Mouse (Mus musculus) olfactory bulb, adult 2 months (tissue): ENCODE measurements around the gene Sox13.

Experiments used
- CTCF ChIP-seq: fragments of 200-500 bp; IDR thresholded peaks from 2 replicates; pipeline ENCODE4 v1.5.1; 2012; ENCODE audit warnings: low read depth, mild to moderate bottlenecking, low read length, moderate library complexity; ENCODE audit not compliant: insufficient read depth
- POLR2A ChIP-seq: fragments of 200-500 bp; IDR thresholded peaks from 2 replicates; pipeline ENCODE4 v1.6.1; 2012; ENCODE audit warnings: mild to moderate bottlenecking, low read depth, low read length, moderate library complexity; ENCODE audit not compliant: insufficient read depth

GRCm38 (mm10) chr1:133471086-133471485 lies 46.9 kb upstream of the Sox13 start:
- TF ChIP-seq CTCF (no peak), POLR2A (no peak)
